Mouse (Mus musculus): ENCODE measurements around the gene Clasrp. TPM values are rescaled to one million over a fixed set of nuclear protein-coding genes. Genes with fewer than 3 reads are reported as not detected.

The Clasrp gene
- polyA plus RNA-seq, 2 experiments = 7.5 to 21.3 TPM

- ATAC-seq (ENCODE audit: insufficient read depth) = peak; percentile 40
- H3K36me3 ChIP-seq (replicated peaks; ENCODE audit: control insufficient read depth, insufficient read depth, low read depth) = peaks cover 34% of the 10 kb centered on the region
- peaks cover 20 to 25% of the 10 kb centered on the region in 2 experiments for H3K4me1 ChIP-seq (replicated peaks; ENCODE audit: control insufficient read depth in 2 of 2, insufficient read depth in 2 of 2, low read length in 1 of 2)
- no peak overlapping the region; the same call in 1 of the 2 replicates for H3K9ac ChIP-seq (replicated peaks)
- TF ChIP-seq EP300 (IDR thresholded peaks at IDR 0.05; ENCODE audit: low read depth) = no peak
- TF ChIP-seq CTCF (IDR thresholded peaks at IDR 0.05; ENCODE audit: low read depth) = no peak
- H3K27me3 ChIP-seq (ENCODE audit: control insufficient read depth, insufficient read depth, low read length) = no peaks in the 10 kb centered on the region
- no peak overlapping the region for H3K4me3 ChIP-seq (ENCODE audit: insufficient read depth in 1 of 2, low read depth in 2 of 2, low read length in 2 of 2)
- no peaks in the 10 kb centered on the region for H3K9me3 ChIP-seq (ENCODE audit: control insufficient read depth, low read length)
- peak overlapping the region; percentile 66 for H3K27ac ChIP-seq
- DNase-seq (ENCODE audit: low read depth in 3 of 3, low spot score in 3 of 3) = peak in 1 of 3 experiments; percentile 35
- peak overlapping the region; percentile 52 for H3K4me2 ChIP-seq (ENCODE audit: low read depth)
These were observed 28.0 kb upstream of the Clasrp start for GRCm38 (mm10) chr7:19632275-19632674.

GRCm38 (mm10) chr7:19629361-19629734 is 25.1 kb upstream of the Clasrp start, which contains the start of gene Relb:
TSS of gene Relb (minus strand) at chr7:19629438.
- Histone ChIP-seq H3K4me2 (ENCODE audit: low read depth) (peak within 1 kb of the TSS; percentile 100), H3K9ac (replicated peaks) (peak within 1 kb of the TSS; percentile 55), H3K4me1 (replicated peaks; ENCODE audit: control insufficient read depth in 2 of 2, insufficient read depth in 2 of 2, low read length in 1 of 2) (peaks cover 20 to 25% of the 10 kb centered on the region in 2 experiments), H3K9me3 (ENCODE audit: control insufficient read depth, low read length) (no peaks in the 10 kb centered on the region), H3K27ac (peak within 1 kb of the TSS; percentile 73), H3K27me3 (ENCODE audit: control insufficient read depth, insufficient read depth, low read length) (no peaks in the 10 kb centered on the region), H3K36me3 (replicated peaks; ENCODE audit: control insufficient read depth, insufficient read depth, low read depth) (peaks cover 12% of the 10 kb centered on the region), H3K4me3 (ENCODE audit: insufficient read depth in 1 of 2, low read depth in 2 of 2, low read length in 2 of 2) (peak within 1 kb of the TSS; percentile 70 to 84)
- DNase-seq (ENCODE audit: low read depth in 3 of 3, low spot score in 3 of 3) (peak; percentile 67 to 82 (median 72)), ATAC-seq (ENCODE audit: insufficient read depth) (peak; percentile 48)
- WGBS (ENCODE audit: insufficient replicate concordance) = 2% methylated on average over 38 of the region's 41 CpGs
- TF ChIP-seq EP300 (IDR thresholded peaks at IDR 0.05; ENCODE audit: low read depth) = no peak

GRCm38 (mm10) chr7:19628536-19629360 is 24.5 kb upstream of the Clasrp start:
- WGBS (ENCODE audit: insufficient replicate concordance) = 2% methylated on average over 57 of the region's 57 CpGs
- Histone ChIP-seq H3K4me3 (ENCODE audit: insufficient read depth in 1 of 2, low read depth in 2 of 2, low read length in 2 of 2) (peak overlapping the region; percentile 70 to 84), H3K36me3 (replicated peaks; ENCODE audit: control insufficient read depth, insufficient read depth, low read depth) (peaks cover 6% of the 10 kb centered on the region), H3K9ac (replicated peaks) (peak overlapping the region; percentile 55), H3K4me2 (ENCODE audit: low read depth) (peak overlapping the region; percentile 100), H3K9me3 (ENCODE audit: control insufficient read depth, low read length) (no peaks in the 10 kb centered on the region), H3K4me1 (replicated peaks; ENCODE audit: control insufficient read depth in 2 of 2, insufficient read depth in 2 of 2, low read length in 1 of 2) (peaks cover 17 to 25% of the 10 kb centered on the region in 2 experiments), H3K27me3 (ENCODE audit: control insufficient read depth, insufficient read depth, low read length) (no peaks in the 10 kb centered on the region), H3K27ac (peak overlapping the region; percentile 73)
- ATAC-seq (ENCODE audit: insufficient read depth) (peak; percentile 78), DNase-seq (ENCODE audit: low read depth in 3 of 3, low spot score in 3 of 3) (peak; percentile 84 to 92 (median 85))
- TF ChIP-seq CTCF (IDR thresholded peaks at IDR 0.05; ENCODE audit: low read depth) = no peak
- no peak for TF ChIP-seq EP300 (IDR thresholded peaks at IDR 0.05; ENCODE audit: low read depth)

- H3K27ac ChIP-seq = no peak overlapping the region
- H3K9ac ChIP-seq (replicated peaks) = no peak overlapping the region
These were observed 23.9 kb upstream of the Clasrp start for GRCm38 (mm10) chr7:19628192-19628535.

GRCm38 (mm10) chr7:19627721-19628120 is 23.4 kb upstream of the Clasrp start:
- Histone ChIP-seq H3K27ac (no peak overlapping the region), H3K9ac (replicated peaks) (no peak overlapping the region), H3K4me2 (ENCODE audit: low read depth) (peak overlapping the region; percentile 100), H3K4me1 (replicated peaks; ENCODE audit: control insufficient read depth in 2 of 2, insufficient read depth in 2 of 2, low read length in 1 of 2) (peaks cover 11 to 18% of the 10 kb centered on the region in 2 experiments), H3K4me3 (ENCODE audit: insufficient read depth in 1 of 2, low read depth in 2 of 2, low read length in 2 of 2) (peak overlapping the region in 1 of 2 experiments; percentile 84; a peak in 1 of 4 replicates), H3K36me3 (replicated peaks; ENCODE audit: control insufficient read depth, insufficient read depth, low read depth) (no peaks in the 10 kb centered on the region), H3K27me3 (ENCODE audit: control insufficient read depth, insufficient read depth, low read length) (no peaks in the 10 kb centered on the region), H3K9me3 (ENCODE audit: control insufficient read depth, low read length) (no peaks in the 10 kb centered on the region)
- ATAC-seq (ENCODE audit: insufficient read depth) = no peak
- no peak for DNase-seq (ENCODE audit: low read depth in 3 of 3, low spot score in 3 of 3)
- TF ChIP-seq EP300 (IDR thresholded peaks at IDR 0.05; ENCODE audit: low read depth) (no peak), CTCF (IDR thresholded peaks at IDR 0.05; ENCODE audit: low read depth) (no peak)
- 52% methylated on average over 3 of the region's 3 CpGs for WGBS (ENCODE audit: insufficient replicate concordance)

More at GRCm38 (mm10) chr7:19628192-19628535, 23.9 kb upstream of the Clasrp start:
- TF ChIP-seq EP300 (IDR thresholded peaks at IDR 0.05; ENCODE audit: low read depth) = no peak
- no peak for TF ChIP-seq CTCF (IDR thresholded peaks at IDR 0.05; ENCODE audit: low read depth)
- DNase-seq (ENCODE audit: low read depth in 3 of 3, low spot score in 3 of 3) (no peak), ATAC-seq (ENCODE audit: insufficient read depth) (no peak)
- Histone ChIP-seq H3K9me3 (ENCODE audit: control insufficient read depth, low read length) (no peaks in the 10 kb centered on the region), H3K4me3 (ENCODE audit: insufficient read depth in 1 of 2, low read depth in 2 of 2, low read length in 2 of 2) (peak overlapping the region; percentile 58 to 84), H3K36me3 (replicated peaks; ENCODE audit: control insufficient read depth, insufficient read depth, low read depth) (no peaks in the 10 kb centered on the region), H3K4me2 (ENCODE audit: low read depth) (peak overlapping the region; percentile 100), H3K27me3 (ENCODE audit: control insufficient read depth, insufficient read depth, low read length) (no peaks in the 10 kb centered on the region), H3K4me1 (replicated peaks; ENCODE audit: control insufficient read depth in 2 of 2, insufficient read depth in 2 of 2, low read length in 1 of 2) (peaks cover 11 to 22% of the 10 kb centered on the region in 2 experiments)
- 8% methylated on average over 17 of the region's 17 CpGs for WGBS (ENCODE audit: insufficient replicate concordance)
